Mouse (Mus musculus) embryonic facial prominence, embryonic 13.5 days (tissue): ENCODE measurements around the gene Ddx19a. TPM values are rescaled to one million over a fixed set of nuclear protein-coding genes. Genes with fewer than 3 reads are reported as not detected.
A peak's percentile ranks its signal among the peaks of the same experiment; 100 is the strongest.

Source experiments
- ATAC-seq: fragments of 200-750 bp; cut with Nextera tagmentation; 2 replicates; pipeline ENCODE4 v1.8.0; 2017; ENCODE audit warnings: low read depth; ENCODE audit not compliant: insufficient number of reproducible peaks, insufficient read depth, low FRiP score, low TSS enrichment
- H3K27ac ChIP-seq: fragments of 300-500 bp; sonication (generic); 2 replicates; pipeline ENCODE4 v1.5.1; 2015; ENCODE audit warnings: moderate library complexity, mild to moderate bottlenecking, inconsistent platforms
- H3K27me3 ChIP-seq: fragments of 300-500 bp; sonication (generic); 2 replicates; pipeline ENCODE4 v1.6.1; 2015; ENCODE audit warnings: mild to moderate bottlenecking, inconsistent platforms
- H3K36me3 ChIP-seq: fragments of 300-500 bp; sonication (generic); 2 replicates; pipeline ENCODE4 v1.6.1; 2015; ENCODE audit warnings: mild to moderate bottlenecking, inconsistent platforms
- H3K4me1 ChIP-seq: fragments of 300-500 bp; sonication (generic); 2 replicates; pipeline ENCODE4 v1.6.1; 2015; ENCODE audit warnings: inconsistent platforms
- H3K4me2 ChIP-seq: fragments of 300-500 bp; sonication (generic); 2 replicates; pipeline ENCODE4 v1.6.1; 2015; ENCODE audit warnings: moderate library complexity, mild to moderate bottlenecking, inconsistent platforms
- H3K4me3 ChIP-seq: fragments of 300-500 bp; sonication (generic); 2 replicates; pipeline ENCODE4 v1.5.1; 2015; ENCODE audit warnings: mild to moderate bottlenecking, inconsistent platforms
- H3K9ac ChIP-seq: fragments of 300-500 bp; sonication (generic); 2 replicates; pipeline ENCODE4 v1.6.1; 2015; ENCODE audit warnings: mild to moderate bottlenecking, inconsistent platforms
- H3K9me3 ChIP-seq: fragments of 300-500 bp; sonication (generic); 2 replicates; pipeline ENCODE4 v1.6.1; 2016; ENCODE audit warnings: inconsistent platforms
- WGBS: fragments of 180-500 bp; shearing (Covaris S2); methylation state at CpG from one replicate; pipeline ENCODE4 v1.1.7; 2015; ENCODE audit warnings: mixed read lengths; 5-methylcytosine and 5-hydroxymethylcytosine counted together
- polyA plus RNA-seq: library from polyadenylated mRNA; unstranded; fragments of >200 nt; fragmentation: Nextera tagmentation; extraction: Ambion mirVana; gene quantifications from 2 replicates; pipeline ENCODE4 v1.2.1, GENCODE M21; 2015

Ddx19a gene
- 15.6 and 15.7 TPM in 2 replicates for polyA plus RNA-seq

- Histone ChIP-seq H3K9me3 (no peaks in the 10 kb centered on the region), H3K27ac (peak within 1 kb of the TSS; percentile 86), H3K36me3 (peaks cover 14% of the 10 kb centered on the region), H3K4me3 (peak within 1 kb of the TSS; percentile 93), H3K27me3 (no peaks in the 10 kb centered on the region), H3K9ac (peak within 1 kb of the TSS; percentile 92), H3K4me2 (peak within 1 kb of the TSS; percentile 85), H3K4me1 (peaks cover 5% of the 10 kb centered on the region; the same call in 1 of the 2 replicates)
- ATAC-seq: peak; percentile 82
- 3% methylated on average over 58 of the region's 58 CpGs for WGBS
Observed at GRCm38 (mm10) chr8:110997547-110998531, at the start of gene Ddx19a. Gene Ddx19a (minus strand): TSS chr8:110997800.

DNA sequence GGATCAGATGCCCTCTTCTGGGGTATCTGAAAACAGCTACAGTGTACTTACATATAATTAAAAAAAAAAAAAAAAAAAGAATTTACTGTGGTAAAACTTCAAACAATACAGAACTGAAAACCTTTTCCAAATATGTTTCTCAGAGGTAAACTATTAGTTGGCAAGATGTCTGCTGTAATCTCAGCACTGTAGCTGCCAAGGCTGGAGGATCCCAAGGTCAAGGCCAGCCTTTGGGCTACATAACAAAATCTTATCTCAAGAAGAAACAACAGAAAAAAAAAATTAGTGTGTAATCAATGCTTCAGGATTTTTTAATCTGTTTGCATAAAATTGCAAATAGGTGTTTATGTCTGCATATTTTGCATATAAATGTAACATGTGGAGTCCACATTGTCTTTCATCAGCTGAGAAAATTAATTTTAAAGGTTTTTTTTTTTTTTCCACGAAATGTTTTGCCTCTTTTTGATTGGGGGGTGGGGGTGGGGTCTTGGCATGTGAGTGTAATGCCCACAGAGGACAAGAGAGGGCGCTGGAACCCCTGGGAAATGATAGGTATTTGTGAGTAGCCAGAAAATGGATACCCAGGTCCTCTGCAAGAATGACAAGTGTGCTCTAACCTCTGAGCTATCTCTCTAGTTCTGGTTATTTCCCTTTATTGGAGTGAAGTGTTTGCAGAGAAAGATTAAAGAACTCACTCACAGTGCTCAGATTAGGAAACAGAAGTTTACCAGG, 46.6 kb upstream of the Ddx19a start:
- Histone ChIP-seq H3K9ac (no peak overlapping the region), H3K27ac (no peak overlapping the region), H3K4me3 (no peak overlapping the region), H3K27me3 (no peaks in the 10 kb centered on the region), H3K4me1 (no peaks in the 10 kb centered on the region), H3K4me2 (no peak overlapping the region), H3K9me3 (no peaks in the 10 kb centered on the region), H3K36me3 (peaks cover 96% of the 10 kb centered on the region)
- WGBS: 43% methylated on average over 2 of the region's 2 CpGs
- ATAC-seq: no peak

DNA sequence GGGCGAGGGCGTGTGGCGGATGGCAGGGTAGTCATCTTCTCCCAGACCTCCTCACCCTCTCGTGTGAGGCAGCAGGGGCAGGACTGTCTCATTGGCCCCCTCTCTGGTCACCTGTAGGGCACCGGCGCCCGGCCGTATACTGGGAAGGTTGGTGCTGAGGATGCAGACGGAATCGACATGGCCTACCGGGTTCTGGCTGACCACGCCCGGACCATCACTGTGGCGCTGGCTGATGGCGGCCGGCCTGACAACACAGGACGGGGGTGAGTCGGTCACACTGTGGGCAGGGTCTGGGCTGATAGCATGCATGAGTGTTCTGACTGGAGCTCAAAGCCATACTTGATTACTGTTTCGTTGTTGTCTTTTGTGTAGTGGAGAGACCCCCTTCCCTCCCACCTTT, 44.9 kb upstream of the Ddx19a start:
- Histone ChIP-seq H3K4me3 (no peak overlapping the region), H3K9me3 (no peaks in the 10 kb centered on the region), H3K4me1 (no peaks in the 10 kb centered on the region), H3K36me3 (peaks cover 94% of the 10 kb centered on the region), H3K27ac (no peak overlapping the region), H3K27me3 (no peaks in the 10 kb centered on the region), H3K9ac (no peak overlapping the region), H3K4me2 (no peak overlapping the region)
- no peak for ATAC-seq
- 95% methylated on average over 19 of the region's 19 CpGs for WGBS

GRCm38 (mm10) chr8:111036591-111036990, 39.0 kb upstream of the Ddx19a start:
- WGBS: 93% methylated on average over 15 of the region's 15 CpGs
- no peak overlapping the region for H3K4me2 ChIP-seq
- H3K36me3 ChIP-seq: peaks cover 47% of the 10 kb centered on the region

DNA sequence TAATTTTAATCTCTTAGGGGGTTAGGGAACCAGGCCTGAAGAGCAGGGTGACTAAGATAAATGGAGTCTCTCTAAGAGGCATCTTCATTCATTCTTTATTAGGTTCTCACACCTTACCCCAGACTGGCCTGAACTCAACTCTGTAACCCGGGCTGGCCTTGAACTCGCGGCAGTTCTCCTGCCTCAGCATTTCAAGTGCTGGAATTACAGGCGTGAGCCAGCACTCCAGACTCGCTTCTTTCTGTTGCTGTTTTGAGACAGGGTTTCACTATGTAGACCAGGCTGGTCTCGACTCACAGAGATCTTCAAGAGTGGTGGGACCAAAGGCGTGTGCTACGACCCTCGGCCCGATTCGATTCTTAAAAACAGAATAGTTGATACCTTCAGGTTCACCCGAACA, 36.7 kb upstream of the Ddx19a start:
- Histone ChIP-seq H3K4me1 (peaks cover 15% of the 10 kb centered on the region), H3K9ac (peak overlapping the region; percentile 80), H3K27me3 (peaks cover 6% of the 10 kb centered on the region), H3K27ac (peak overlapping the region; percentile 68; the same call in 1 of the 2 replicates), H3K9me3 (no peaks in the 10 kb centered on the region), H3K36me3 (peaks cover 27% of the 10 kb centered on the region), H3K4me2 (peak overlapping the region; percentile 74), H3K4me3 (peak overlapping the region; percentile 77)
- WGBS: 18% methylated on average over 12 of the region's 12 CpGs
- no peak for ATAC-seq

More at GRCm38 (mm10) chr8:111036591-111036990, 39.0 kb upstream of the Ddx19a start:
- Histone ChIP-seq H3K9me3 (no peaks in the 10 kb centered on the region), H3K9ac (no peak overlapping the region), H3K27ac (no peak overlapping the region), H3K4me1 (peaks cover 15% of the 10 kb centered on the region), H3K4me3 (no peak overlapping the region), H3K27me3 (peaks cover 3% of the 10 kb centered on the region)
- no peak for ATAC-seq

DNA sequence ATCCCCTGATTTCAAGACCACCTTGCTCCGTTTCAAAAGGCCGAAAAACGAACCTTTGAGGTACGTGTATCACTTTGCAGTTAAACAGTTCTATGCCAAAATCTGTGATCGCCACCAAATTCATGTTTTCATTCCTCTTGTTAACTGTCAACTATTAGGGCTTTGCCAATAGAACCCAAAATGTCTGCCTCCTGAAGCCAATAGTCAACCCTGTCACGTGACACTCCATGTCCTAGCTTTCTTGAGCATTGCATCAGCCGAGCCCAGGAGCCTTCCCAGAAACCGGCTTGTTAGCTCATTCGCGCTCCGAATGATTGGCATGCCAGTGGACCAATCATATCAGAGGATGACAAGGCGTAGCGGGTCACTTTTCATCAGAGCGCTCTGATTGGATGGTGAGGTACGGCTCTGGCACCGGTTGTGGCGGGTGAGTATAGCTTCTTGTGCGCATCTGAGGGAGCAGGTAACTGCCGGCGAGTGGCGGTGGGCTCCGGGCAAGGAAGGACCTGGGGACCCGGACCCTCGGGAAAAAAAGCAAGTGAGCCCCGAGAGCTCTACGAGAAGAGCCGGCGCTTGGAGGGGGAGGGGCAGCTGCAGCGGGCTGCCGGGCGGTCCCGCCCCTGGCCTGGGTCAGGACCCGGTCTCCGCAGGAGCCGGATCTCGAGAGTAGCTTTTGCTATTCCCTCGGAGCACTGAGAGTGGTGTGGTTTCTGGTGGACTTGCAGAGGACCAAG, 36.0 kb upstream of the Ddx19a start:
- peak overlapping the region; percentile 74 for H3K4me2 ChIP-seq
- H3K27ac ChIP-seq: peak overlapping the region; percentile 68; the same call in 1 of the 2 replicates
- peaks cover 6% of the 10 kb centered on the region for H3K27me3 ChIP-seq
- H3K9me3 ChIP-seq: no peaks in the 10 kb centered on the region
- 6% methylated on average over 37 of the region's 37 CpGs for WGBS
- H3K4me3 ChIP-seq: peak overlapping the region; percentile 77
- peak overlapping the region; percentile 80 for H3K9ac ChIP-seq
- peak; percentile 100 for ATAC-seq
- H3K4me1 ChIP-seq: peaks cover 15% of the 10 kb centered on the region
- peaks cover 21% of the 10 kb centered on the region for H3K36me3 ChIP-seq

GRCm38 (mm10) chr8:111032916-111033315, 35.3 kb upstream of the Ddx19a start, which contains the start of gene Aars:
Gene Aars (plus strand): TSS chr8:111033144.
- H3K9me3 ChIP-seq: no peaks in the 10 kb centered on the region
- peak within 1 kb of the TSS; percentile 68; the same call in 1 of the 2 replicates for H3K27ac ChIP-seq
- peaks cover 6% of the 10 kb centered on the region for H3K27me3 ChIP-seq
- 95% methylated on average over 7 of the region's 7 CpGs for WGBS
- H3K4me2 ChIP-seq: peak within 1 kb of the TSS; percentile 74
- H3K36me3 ChIP-seq: peaks cover 15% of the 10 kb centered on the region
- no peak for ATAC-seq
- H3K4me3 ChIP-seq: peak within 1 kb of the TSS; percentile 77
- peaks cover 15% of the 10 kb centered on the region for H3K4me1 ChIP-seq
- peak within 1 kb of the TSS; percentile 80 for H3K9ac ChIP-seq

DNA sequence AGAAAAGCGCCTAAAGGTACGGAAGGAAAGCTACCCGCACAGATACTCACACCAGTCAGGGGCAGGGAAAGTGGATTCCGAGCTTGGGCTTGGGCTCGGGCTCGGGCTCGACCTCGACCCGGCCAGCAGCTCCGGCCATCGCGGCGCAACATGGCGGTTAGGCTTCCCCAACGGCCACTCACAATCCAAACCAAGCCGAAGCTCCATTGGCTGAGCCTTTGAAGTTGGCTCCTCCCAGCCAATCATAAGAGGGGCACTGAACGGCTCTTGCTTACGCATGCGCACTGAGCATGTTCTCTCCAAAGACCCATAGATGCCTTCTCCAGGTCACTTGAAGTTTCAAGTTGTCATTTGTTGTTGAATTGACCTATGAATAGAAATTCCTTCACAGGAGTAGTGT, 34.0 kb upstream of the Ddx19a start, which contains the start of gene Ddx19b:
Gene Ddx19b (minus strand): TSS at position 180 of the 400 bp plus-strand sequence.
- ATAC-seq: no peak

DNA sequence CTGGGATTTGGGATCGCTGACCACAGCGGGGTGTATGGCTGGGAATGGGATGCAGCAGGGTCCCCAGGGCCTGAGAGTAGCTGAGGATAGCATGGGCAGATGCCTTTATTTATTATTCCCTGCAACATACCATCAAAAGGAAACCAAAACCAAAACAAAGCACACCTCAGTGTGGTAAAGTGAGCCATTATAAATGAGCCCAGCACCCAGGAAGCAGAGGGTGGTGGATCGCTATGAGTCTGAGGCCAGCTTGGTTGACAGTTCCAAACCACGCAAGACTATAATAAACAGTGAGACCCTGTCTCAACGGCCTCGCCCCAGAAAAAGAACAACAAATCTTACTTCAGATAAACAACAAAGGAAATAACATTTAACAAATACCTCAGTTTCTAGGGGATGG, 32.4 kb upstream of the Ddx19a start:
- Histone ChIP-seq H3K27ac (no peak overlapping the region), H3K4me2 (no peak overlapping the region), H3K9me3 (no peaks in the 10 kb centered on the region), H3K36me3 (no peaks in the 10 kb centered on the region), H3K4me1 (peaks cover 8% of the 10 kb centered on the region), H3K9ac (no peak overlapping the region), H3K27me3 (peaks cover 6% of the 10 kb centered on the region), H3K4me3 (no peak overlapping the region)
- ATAC-seq: no peak
- WGBS: 75% methylated on average over 6 of the region's 6 CpGs

More for the DNA sequence above, 34.0 kb upstream of the Ddx19a start, which contains the start of gene Ddx19b:
- H3K36me3 ChIP-seq: peaks cover 3% of the 10 kb centered on the region
- H3K4me1 ChIP-seq: peaks cover 15% of the 10 kb centered on the region
- H3K4me3 ChIP-seq: no peak within 1 kb of the TSS
- 95% methylated on average over 19 of the region's 19 CpGs for WGBS
- H3K9me3 ChIP-seq: no peaks in the 10 kb centered on the region
- H3K9ac ChIP-seq: no peak within 1 kb of the TSS
- peaks cover 6% of the 10 kb centered on the region for H3K27me3 ChIP-seq
- no peak within 1 kb of the TSS for H3K4me2 ChIP-seq
- no peak within 1 kb of the TSS for H3K27ac ChIP-seq

DNA sequence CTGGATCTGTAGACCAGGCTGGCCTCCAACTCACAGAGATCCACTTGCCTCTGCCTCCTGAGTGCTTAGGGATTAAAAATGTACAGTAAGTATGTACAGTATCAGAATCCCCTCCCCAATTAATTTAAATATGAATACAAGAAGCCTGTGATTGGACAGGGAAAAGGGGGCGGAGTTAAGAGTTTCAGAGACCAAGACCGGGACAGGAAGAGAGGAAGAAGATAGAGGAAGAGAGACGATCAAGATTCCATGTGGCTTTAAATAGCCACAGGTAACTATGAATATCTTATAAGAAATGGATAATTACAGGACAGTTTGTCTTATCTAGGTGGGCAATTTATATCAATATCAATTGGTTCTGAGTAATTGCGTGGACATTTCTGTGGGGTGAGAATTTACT, 32.0 kb upstream of the Ddx19a start:
- Histone ChIP-seq H3K36me3 (no peaks in the 10 kb centered on the region), H3K27me3 (peaks cover 6% of the 10 kb centered on the region), H3K4me3 (no peak overlapping the region), H3K4me2 (no peak overlapping the region), H3K4me1 (peaks cover 4% of the 10 kb centered on the region), H3K27ac (no peak overlapping the region), H3K9ac (no peak overlapping the region), H3K9me3 (no peaks in the 10 kb centered on the region)
- 57% methylated on average over 4 of the region's 4 CpGs for WGBS
- ATAC-seq: no peak
